In the genomic region with DNA sequence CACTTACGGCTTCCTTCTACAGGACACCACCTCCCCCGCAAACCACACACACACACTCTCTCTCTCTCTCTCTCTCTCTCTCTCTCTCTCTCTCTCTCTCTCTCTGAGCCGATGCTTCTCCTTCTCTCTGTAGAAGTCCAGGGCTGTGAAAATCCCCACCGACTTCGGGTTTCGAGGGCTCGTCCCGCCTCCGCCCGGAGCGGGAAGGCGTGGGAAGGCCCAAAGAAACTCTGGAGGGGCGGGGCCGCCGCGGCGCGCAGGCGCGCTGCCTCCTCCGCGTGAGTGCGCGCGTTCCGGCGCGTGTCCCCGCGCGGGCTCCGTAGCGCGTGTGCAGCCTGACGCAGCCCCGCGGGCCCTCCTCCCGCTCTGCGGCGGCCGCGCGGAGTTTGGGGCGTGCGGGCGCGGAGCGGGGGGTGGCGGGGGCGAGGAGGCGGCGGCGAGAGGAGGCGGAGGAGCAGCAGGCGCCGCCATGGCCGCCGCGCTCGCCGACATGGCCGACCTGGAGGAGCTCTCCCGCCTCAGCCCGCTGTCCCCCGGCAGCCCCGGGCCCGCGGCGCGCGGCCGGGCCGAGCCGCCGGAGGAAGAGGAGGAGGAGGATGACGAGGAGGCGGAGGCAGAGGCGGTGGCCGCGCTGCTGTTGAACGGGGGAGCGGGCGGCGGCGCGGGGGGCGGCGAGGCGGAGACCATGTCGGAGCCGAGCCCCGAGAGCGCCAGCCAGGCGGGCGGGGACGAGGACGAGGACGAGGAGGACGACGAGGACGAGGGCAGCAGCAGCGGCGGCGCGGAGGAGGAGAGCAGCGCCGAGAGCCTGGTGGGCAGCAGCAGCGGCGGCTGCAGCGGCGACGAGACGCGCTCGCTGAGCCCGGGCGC, we compare ENCODE assay signal across 8 mouse cellular contexts. TPM values are rescaled to one million over a fixed set of nuclear protein-coding genes. Genes with fewer than 3 reads are reported as not detected.
DNase-seq lines count a peak whose midpoint lies in the region; ATAC-seq lines count a peak whose summit lies in the region.

No protein-coding gene starts in this region.

- peak; percentile 96 for DNase-seq in ZHBTc4 (ENCODE audit: low read depth, low spot score)
- DNase-seq in gastrocnemius, adult 8-10 months (ENCODE audit: low spot score in 2 of 2), result peak; percentile 91 to 93
- peak; percentile 97 for DNase-seq in induced T-regulatory cell, adult 2 months (ENCODE audit: low read depth)
- DNase-seq in left cerebral cortex, adult 9 months (ENCODE audit: low spot score in 2 of 2), result peak; percentile 86 to 94
- peak; percentile 93 for DNase-seq in right cerebral cortex, postnatal 14 days
- DNase-seq in urinary bladder, postnatal 36 days (ENCODE audit: low spot score in 2 of 2), result peak; percentile 89 to 92

- ATAC-seq in common myeloid progenitor, adult 5-6 weeks (replicated peaks; ENCODE audit: low read depth, poor library complexity, severe bottlenecking), result peak; percentile 67
- ATAC-seq in megakaryocyte progenitor cell, adult 5-6 weeks (replicated peaks; ENCODE audit: poor library complexity), result peak; percentile 64

RNA-seq across cellular contexts. Expression of a gene that starts 1.0 kb away (rescaled TPM):
- 69.4 and 79.7 TPM in 2 replicates for total RNA-seq in common myeloid progenitor, adult 5-6 weeks (2017)
- total RNA-seq in gastrocnemius, adult 8-10 months (2022), result 10 to 100 TPM; 32.0 to 35.5 (median 33.0) TPM
- 37.5 and 41.9 TPM in 2 replicates for total RNA-seq in megakaryocyte progenitor cell, adult 5-6 weeks (2015)
- total RNA-seq in megakaryocyte progenitor cell, adult 5-6 weeks (2017), result 54.6 and 57.5 TPM in 2 replicates

Comparison
In these comparisons a context has a peak if more than half of its experiments do, and no peak if none do; other contexts are left out.
1. Peak in every context shown above with its lines: DNase-seq and ATAC-seq.